Mouse (Mus musculus) bone marrow, adult 2 months (tissue): ENCODE results near the gene Olfr1386.

Experiments used
- CTCF ChIP-seq: fragments of 200-500 bp; IDR thresholded peaks from 2 replicates; pipeline ENCODE4 v1.5.1; 2011; ENCODE audit warnings: low read length, control low read depth; ENCODE audit not compliant: control insufficient read depth, insufficient read depth
- POLR2A ChIP-seq: fragments of 200-500 bp; IDR thresholded peaks from 2 replicates; pipeline ENCODE4 v1.6.1; 2011; ENCODE audit warnings: low read depth, mild to moderate bottlenecking, control low read depth, low read length, borderline replicate concordance; ENCODE audit not compliant: control insufficient read depth

DNA sequence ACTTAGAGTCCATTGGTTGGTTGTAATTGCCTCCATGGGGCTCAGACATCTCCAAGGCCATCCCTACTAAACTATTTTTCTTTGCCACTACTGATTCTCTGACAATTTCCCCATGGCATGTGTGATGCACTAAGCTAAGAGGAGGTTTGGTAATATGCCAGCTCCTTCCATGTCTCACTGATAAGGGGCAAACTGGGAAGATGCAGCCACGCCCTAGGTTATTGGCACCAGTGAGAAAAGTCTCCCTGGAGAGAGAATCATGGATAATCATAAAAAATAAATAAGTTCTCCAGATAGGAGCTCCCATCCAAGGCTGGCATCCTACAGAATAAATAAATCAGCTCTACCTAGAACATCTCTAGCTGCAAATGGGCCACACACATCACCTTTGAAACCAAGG, 9.8 kb upstream of the Olfr1386 start, which contains the start of gene Olfr1387:
- no peak for TF ChIP-seq POLR2A
- TF ChIP-seq CTCF, result no peak
